Mouse (Mus musculus): ENCODE measurements around the gene Mtln.

Gene Mtln

DNA sequence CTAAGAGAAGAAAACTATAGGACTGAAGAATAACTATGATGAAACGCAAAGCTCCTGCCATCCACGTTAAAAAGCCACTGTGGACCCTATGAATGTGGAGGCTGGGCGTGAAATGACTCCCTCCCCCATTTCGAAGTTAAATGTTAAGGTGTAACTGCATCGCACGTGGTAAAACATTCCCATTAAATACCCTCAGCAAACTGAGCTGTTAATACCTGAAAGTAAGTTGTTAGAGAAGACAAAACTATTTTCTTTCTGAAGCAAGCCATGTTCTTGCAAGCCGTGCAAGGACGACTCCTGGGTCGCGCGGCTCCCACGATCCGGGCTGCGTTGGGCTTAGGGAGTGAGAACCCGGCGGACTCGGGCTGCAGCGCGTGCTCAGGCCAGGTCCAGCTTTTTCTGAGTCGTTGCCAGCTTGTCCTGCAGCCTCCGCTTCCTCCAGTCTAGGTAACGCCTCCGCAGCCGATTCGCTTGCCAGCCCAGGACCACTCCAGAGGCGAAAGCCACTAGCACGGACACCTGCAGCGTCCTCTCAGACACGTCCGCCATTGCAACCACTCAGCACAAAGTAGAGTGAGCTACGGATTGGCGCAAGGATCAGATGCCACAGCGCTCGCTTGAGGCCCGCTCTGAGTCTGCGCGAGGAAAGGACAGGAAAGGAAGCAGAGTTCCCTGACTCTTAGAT is at the start of gene Mtln:
Mtln (minus strand) TSS at position 570 of the 685 bp plus-strand sequence.
- DNase-seq: peak; percentile 89 to 91

DNA sequence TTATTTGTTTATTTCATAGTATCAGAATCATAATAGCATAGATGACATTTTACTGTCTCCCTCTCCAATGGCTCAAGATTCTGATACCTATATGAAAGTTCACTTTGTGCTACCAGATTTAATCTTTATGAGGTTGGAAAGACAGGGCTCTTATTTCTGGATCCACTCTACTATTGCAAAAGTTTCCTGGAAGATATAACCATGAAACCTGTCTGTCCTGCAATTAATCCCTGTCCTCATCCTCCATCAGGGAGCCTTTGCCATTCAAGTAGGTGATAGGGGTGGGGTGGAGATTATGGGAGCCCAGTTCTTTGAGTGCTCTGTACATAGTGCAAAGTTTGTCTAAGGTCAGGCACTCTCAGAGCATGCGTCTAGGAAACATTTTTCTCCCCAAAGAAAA is 49.1 kb upstream of the Mtln start:
- DNase-seq: no peak

DNA sequence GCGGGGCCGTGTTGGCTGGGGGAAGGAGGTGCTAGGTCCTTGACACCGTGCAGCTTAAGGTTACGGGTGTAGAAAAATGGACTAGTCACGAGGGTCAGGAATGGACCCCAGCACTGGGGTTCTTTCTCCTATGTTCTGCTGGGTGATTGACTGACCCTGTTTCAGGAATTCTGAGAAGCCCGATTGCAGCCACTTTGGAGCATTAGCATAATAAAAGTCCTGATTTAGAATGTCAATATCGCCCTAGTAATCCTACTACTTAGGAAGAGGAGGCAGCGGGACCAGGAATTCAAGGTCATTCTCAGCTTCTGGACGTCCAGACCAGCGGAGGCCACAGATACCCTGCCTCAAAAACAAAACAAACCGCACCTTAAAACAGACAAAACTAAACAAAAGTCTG is 47.1 kb upstream of the Mtln start:
- no peak for DNase-seq

DNA sequence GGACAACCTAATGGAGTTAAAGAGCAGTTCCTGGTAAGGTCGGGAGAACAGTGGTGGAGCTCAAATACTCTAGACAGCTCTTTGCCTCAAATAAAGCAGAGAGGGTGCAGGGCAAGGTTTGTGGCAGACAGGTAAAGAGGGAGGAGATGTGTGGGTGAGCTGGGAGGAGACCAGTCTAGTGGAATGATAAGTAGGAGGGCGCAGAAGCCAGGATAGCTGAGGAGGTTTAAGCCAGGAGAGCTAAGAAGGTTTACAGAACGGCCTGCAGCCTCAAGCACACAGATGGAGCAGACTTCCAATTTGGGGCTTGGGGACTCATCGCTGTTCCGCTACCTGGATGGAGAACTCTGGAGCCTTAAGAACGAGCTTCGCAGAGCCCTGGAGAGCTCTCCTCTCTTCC is 46.3 kb upstream of the Mtln start, which contains the start of gene Acoxl:
Acoxl (plus strand) TSS at position 301 of the 400 bp plus-strand sequence.
- no peak for DNase-seq

DNA sequence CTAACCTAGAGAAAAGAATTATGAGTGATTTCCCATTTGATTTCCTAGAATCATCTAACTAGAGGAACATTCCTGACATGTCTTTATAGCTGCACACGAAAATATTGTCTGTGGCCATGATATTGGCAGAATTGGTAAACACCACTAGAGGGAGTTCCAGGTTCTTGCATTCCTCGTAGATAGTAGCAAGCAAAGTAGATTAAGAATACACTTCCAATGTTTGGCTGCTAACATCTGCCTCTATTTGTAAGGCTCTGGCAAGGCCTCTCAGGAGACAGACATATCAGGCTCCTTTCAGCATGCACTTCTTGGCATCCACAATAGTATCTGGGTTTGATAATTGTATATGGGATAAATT is 40.5 kb upstream of the Mtln start:
- DNase-seq: no peak

DNA sequence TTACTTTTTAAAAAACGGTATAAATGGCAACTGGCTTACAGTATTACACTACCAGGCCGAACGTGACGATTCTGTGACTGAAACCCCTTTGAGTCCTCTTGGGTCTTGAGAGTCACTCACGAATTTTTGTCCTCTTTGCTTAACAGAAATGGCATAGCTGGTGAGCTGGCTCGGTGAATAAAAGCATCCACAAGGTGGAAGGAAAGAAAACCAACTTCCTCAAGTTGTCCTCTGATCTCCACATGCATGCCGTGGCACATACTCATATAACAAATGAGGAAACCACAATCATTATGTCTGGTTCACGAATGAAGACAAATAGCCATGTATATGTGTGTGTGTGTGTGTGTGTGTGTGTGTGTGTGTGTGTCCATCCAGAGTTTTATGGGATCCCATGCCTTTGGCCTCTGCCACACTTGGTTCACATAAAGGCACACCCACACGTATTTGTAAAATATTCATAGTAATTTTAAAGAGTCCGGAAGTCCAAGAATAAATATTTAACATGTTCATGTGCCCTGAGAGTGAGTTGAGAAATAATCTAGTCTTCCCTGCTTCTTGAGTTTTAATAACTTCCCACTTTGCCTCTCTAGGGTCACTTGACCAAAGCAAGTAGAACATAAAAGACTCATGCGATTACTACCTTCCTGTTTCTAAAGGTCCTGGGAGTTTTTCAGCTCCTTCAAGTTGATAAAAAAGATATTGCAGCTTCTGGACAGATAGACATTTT is 40.0 kb upstream of the Mtln start:
- no peak for DNase-seq

DNA sequence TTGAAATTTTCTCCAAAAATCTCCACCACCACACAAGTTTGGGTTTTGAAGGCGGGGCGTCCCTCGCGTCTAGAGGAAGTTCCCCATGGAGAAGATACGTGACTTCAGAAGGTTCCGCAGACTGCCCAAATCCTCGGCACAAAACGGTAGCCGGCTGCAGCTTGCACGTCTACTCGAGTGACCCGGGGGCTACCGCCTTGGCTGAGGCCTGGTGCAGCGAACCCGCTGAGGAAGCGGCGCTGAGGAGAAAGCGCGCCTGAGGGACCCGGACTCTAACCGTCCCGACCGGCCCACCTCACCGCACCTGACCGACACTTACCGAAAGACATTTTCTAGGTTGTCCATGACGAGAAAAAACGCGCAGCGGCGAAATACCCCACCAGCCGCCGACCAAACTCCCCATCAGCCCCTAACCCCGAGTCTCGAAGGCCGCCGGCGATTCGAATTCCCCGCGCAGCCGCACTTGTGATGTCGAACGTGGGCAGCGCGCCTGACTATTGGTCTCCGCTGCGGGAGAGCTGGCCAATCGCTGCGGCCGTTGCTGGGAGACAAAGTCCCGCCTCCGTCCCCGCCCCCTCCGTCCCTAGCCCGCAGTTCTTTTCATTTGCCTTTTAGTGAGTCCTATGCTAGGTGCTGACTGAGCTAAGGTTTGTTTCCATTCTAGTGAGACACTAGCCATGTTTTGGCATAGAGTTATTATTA is 39.3 kb upstream of the Mtln start, which contains the start of gene Bub1:
Bub1 (minus strand) TSS at position 465 of the 702 bp plus-strand sequence.
- DNase-seq: peak; percentile 95

DNA sequence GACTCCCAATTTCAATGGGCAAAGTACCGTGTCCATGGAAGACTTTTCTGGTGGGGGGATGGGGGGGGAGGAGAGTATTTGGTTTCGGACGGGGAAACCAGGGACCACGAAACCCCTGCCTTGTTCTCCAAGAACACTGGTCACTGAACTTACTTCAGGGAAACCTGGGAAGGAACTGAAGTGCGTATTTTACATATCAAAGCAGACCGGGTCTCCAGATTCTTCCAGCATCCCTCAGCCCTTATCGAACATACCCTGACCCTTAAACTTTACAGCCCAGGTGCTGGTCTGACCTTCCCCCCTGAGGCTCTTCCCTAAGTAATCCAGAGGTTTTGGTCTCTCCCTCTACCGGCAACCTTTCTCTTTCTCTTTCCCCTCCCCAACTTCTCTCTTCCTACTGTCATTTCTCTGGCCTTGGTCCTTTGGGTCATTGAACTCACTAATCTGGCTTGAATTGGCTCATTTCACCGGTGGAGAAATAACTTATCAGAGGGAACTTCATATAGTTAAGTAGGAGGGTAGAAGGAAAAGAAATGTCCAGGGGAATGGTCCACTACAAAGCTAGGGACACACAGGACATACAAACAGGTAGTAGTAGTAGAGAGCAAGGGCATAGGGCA is 2.5 kb downstream of the Mtln start:
- no peak for DNase-seq

DNA sequence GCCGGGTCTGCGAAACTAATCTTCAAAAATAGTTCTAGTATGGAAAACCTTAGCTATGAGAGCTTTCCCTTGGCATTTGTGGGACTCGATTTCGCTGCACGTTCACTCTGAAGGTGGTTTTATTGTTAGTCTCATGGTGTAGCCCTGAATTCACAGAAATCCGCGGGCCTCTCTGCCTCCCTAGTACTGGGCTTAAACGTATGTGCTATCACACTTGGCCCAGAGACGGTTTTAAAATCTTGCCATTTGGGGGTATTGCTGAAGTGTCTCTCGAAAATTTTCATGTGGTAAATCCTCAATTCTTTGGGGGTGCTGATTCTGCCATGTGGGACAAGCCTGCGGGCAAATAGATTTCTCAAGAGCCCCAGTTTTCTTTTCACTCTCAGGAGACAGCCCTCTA is 3.1 kb downstream of the Mtln start:
- DNase-seq: no peak

DNA sequence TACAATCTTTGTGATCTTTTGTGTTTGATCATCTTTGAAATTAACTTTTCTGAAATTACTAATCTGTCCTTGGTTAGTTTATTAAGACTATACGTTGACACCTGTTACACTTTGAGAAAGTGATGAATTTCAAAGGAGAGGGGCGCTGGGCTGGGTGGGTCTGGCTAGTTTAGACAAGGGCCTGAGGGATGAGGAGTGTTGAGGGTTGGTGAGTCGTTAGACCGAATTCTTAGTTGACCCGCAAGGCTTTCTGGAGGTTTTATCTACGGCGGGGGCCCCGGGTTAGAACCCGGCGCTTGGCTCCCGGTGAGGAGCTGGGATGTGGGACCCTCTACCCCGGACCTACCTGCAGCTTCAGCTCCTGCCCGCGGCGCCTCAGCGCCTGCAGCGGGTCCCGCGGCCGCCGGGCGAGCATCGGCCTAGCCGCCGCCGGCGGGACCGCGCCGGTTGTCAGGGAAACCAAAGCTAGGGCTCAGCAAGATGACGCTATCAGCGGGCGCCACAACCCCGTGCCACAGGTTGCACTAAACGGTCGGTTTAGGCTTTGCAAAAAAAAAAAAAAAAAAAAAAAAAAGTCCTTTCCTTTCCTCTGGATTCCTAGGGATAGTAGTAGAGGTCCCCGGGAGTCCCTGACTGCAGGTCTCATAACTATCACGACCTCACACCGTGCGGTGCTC is 3.7 kb downstream of the Mtln start, which contains the start of gene Nphp1:
Nphp1 (minus strand) TSS at position 458 of the 677 bp plus-strand sequence.
- DNase-seq: peak; percentile 90

DNA sequence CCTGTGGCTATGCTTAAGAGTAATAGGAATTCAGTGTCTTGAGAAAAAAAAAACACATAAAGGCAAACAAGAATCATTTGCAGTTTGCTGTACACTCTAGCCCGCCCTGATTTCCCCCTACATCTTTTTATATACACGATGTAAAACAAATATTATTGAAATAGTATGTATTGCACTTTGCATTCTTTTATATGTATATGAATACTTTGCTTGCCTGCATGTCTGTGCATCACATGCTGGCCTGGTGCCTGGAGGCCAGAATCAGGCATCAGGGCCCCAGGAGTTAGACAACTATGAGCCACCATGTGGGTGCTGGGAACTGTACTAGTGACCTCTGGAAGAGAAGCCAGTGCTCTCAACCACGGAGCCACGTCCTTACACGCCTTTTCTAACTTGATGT is 5.1 kb downstream of the Mtln start:
- DNase-seq: no peak

DNA sequence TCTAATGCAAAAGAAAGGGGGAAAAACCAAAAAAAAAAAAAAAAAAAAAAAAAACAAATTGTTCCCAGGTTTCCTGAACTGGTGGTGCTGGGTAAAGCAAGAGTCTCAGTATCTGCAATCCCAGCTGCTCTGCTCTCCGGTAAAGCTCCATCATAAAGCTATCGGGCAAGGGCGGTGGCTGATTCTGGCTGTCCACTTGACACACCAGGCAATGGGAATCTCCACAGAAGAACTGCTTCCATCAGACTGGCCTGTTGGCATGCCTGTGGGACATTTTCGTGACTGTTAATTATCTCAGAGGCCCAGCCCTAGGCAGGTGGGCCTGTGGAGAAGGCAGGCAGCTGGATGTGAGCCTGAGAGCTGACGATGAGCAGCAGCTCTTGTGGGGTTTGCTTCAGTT is 13.8 kb downstream of the Mtln start:
- DNase-seq: no peak

DNA sequence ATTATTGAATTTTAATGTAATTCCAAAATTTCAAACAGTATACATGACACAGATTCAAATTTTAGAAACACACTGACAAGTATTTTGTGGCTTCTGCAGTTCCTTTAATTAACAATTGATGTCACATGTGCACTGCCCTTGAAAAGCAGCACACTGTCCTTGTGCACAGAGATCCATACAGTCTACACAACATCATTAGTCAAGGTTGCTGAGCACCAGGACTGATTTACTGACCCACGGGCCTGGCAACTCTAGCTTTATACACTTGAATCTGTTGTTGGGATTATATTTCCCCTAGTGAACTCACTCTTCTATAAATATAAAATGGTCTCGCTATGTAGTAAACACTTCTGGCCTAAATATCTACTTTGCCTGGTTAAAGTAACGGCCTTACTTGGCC is 17.3 kb downstream of the Mtln start:
- DNase-seq: no peak

DNA sequence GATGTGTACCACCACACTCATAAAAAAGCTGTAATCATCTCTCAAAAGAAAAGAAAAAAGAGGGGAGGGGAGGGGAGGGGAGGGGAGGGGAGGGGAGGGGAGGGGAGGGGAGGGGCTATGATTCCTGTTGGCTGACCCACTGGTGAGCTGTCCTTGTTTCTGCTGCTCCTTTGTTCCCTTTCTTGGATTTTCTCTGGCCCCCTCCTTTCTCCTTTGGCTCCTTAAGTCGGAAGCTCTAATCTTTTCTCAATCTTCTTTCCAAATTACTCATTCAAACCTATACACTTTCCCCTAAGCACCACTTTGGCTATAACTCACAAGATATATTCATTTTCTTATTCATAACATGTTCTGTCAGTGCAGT is 17.7 kb downstream of the Mtln start:
- DNase-seq: no peak

DNA sequence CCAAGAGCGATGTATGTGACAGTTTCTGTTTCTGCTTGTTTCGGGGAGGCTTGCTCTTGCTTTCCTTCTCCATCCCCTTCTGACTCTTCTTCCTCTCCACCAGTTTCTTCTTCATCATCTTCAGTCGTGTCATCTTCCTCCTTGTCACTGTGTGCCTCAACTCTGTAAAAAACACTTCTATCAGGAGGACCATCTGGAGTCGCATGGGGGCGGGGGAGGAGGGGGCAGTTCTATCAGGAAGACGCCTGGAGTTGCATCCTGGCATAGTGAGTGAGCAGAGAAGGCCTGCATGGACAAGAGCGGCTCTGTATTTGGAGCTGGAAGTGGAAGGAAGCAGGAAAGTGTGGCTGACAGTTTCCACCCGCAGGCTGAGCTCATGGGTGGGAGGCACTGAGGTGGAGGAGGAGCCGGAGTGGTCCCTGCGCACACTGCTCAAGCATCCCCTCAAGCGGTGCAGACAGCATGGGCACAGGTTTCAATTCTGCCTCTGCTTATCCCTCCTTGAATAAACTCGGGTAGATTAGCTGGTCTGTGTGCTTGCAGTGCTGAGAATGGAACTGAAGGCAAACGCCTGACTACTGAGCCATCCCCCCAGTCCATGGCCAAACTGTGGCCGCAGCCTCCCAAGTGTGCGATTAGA is 18.2 kb downstream of the Mtln start:
- no peak for DNase-seq

DNA sequence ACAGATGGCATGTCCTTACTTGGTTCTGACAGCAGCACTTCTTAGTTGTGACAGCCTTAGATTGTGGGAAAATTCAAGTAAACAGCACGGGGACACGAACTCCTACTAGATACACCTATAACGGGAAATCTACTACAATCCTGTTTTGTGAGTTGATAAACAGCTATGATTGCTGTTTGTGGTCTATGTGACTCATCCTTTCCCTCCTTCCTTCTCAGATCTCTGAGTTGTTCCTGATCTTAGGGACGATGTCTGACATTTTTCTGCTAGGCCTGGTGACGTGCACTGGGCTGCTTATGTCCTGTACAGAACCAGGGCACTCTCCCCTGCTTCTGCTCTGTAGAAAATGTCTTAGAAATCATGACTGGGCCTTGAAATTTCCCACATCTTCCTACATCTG is 30.7 kb downstream of the Mtln start:
- DNase-seq: no peak

DNA sequence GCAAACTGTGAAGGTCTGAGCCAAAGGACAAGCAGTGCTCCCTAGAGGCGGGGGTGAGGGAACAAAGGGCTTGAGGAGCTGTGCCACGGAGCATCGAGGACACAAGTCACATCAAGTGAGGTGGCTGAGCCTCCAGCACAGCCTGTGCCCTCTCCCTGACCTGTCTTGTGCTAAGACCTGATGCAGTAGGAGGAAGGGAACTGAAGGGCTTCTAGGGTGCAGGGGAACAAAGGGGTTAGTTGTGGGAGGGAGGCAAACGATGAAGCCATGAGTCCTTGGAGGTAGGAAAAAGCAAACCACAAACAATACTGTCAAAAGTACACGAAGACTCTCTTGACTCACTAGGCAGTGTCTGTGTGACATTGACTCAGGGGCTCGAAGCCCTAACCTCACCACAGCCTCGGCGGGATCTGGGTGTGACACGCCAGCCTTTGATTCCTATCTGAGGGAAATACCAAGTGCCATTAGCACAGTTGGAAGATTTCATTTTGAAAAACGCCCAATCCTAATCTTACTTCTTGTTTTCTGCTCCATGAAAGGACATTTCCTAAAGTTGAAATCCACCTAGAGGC is 31.8 kb downstream of the Mtln start:
- no peak for DNase-seq

DNA sequence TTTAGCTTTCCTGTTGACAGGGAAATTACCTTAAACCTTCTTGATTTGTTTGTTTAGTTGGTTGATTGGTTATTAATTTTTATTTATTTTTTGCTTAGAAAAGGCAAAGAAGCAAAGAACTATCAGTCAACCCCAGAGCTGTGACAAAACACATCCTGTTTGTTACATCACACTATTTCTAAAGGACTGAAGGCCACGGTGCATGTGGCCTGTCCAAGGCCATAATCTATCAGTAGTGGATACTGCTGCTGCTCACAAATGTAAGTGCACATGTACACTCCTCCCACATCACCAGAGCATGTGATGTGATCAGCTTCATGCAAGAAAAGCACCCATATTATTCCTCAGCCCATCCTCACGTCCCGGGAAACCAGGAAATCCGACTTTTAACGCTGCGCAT is 32.3 kb downstream of the Mtln start:
- no peak for DNase-seq

DNA sequence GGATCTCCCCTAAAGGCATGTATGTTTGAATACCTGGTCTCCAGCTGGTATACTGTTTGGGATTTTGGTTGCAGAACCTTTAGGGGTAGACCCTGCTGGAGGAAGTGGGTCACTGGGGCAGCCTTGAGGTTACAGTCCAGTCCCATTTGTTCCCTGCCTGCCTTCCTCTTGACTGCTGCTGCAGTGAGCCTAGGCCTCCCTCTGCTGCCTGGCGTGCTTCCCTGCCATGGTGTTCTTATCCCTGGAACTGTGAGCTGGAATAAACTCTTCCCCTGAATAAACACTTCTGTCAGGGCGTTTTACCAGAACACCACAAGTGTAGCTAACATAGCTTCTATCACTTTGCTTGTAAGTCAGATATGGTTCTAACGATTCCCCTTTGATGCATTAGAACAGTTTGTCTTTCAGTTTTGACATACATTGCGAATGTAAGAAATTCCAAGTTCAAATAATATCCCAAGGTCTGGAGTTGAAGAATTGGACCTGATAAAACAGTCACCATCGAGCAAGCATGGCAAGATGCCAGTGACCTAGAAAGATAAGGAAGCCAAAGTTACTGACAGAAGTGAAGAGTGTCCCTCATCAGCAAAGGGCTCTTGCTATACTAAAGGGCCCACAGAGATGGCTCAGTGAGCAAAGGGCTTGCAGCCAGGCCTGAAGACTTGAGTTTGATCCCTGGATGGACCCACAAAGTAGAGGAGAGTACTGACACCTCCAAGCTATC is 33.0 kb downstream of the Mtln start:
- no peak for DNase-seq

DNA sequence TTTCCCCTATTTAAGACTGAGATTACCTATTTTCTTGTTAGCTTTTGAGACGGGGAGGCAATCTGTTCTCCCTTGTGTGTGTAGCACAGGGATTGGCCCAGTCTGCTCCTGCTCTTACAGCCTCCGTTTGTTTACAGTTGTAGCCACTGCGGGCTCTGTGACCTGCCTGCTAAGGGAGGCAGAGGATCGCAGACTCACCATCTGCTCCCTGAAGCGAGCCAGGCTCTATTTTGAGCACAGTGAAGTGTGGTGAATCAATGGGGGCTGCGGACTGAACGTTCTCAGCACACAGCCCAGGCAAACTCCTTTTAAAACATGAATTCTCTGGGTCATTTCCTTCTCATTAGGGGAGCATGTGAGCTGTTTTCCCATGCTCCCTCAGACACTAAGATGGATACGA is 35.1 kb downstream of the Mtln start:
- no peak for DNase-seq

DNA sequence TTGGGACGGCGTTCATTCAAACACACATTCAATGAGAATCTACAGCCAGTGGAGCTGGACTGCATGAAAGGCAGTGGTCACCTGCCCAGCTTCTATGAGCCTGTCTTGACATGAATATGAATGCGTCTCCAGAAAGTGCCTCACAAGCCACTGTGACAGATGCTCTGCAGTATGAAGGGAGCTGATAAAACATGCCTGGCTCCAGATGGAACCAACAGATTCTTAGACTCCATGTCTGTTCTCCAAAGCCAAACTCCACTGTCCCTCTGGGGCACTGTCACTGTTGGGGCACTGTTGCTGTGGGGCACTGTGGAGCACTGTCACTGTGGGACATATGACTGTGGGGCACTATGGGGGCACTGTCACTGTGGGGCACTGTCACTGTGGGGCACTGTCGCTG is 38.2 kb downstream of the Mtln start:
- no peak for DNase-seq
